Mouse (Mus musculus) left cerebral cortex, adult 8-10 months (tissue): ENCODE results near the gene Galnt2. TPM values are rescaled to one million over a fixed set of nuclear protein-coding genes. Genes with fewer than 3 reads are reported as not detected.

Experiments
- DNase-seq, 2 experiments: peaks; one replicate each; pipeline ENCODE4 v3.0.0; 2022; ENCODE audit warnings: low spot score in 2 of 2
- total RNA-seq, 4 experiments: library from RNA; stranded (reverse); gene quantifications; 2 replicates each; pipeline ENCODE4 v1.2.4; 2022

The Galnt2 gene
- total RNA-seq, 4 experiments from 2014 or later, result 34.5 to 49.5 (median 39.8) TPM

DNA sequence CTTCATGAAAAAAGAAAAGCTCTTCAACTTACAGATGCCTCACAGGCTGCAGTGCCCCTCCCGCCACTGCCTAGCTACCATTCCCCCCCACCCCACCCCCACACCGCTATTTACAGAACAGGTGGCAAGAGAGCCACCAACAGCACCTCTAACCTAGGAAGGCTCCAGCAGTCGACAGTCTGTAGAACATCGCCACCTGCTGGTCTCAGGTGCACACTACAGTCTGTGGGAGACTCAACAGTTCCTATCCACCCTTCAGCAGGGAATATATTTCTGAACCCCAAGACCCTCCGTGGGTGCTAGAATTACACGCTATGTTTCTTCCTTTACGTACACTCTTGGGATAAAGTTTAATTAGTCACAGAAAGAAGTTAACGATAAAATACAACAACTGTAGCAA, 137.0 kb downstream of the Galnt2 start:
- no peak for DNase-seq

GRCm38 (mm10) chr8:124370422-124371183, 139.4 kb downstream of the Galnt2 start:
- no peak for DNase-seq

DNA sequence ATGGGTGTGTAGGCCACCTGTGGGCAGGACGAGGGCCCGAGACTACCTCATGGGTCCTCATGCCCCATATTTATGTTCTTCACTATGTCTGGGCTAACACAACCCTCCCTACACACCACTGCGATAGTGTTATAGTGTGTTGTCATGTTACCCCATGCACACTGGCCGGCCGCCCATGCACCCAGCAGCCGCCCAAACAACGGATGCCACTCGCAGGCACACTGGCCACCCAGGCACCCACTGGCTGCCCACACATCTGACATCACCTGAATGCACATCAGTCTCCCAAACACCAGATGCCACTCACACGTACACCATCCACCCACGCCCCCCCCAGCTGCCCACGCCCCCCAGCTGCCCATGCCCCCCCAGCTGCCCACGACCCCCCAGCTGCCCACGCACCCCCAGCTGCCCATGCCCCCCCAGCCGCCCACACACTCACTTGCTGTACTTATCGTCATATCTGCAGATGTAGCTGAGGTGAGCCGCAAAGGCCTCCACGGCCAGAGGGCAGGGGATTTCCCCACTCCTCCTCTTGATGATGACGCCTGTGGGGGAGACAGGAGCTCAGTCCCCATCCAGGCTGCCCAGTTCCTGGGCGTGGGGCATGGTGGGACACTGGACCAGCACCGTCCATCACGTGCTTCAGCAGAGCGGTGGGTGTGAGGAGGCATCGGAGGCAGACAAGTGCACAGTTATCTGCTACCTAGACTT, 140.4 kb downstream of the Galnt2 start:
- peak in 1 of 2 experiments; percentile 64 for DNase-seq

DNA sequence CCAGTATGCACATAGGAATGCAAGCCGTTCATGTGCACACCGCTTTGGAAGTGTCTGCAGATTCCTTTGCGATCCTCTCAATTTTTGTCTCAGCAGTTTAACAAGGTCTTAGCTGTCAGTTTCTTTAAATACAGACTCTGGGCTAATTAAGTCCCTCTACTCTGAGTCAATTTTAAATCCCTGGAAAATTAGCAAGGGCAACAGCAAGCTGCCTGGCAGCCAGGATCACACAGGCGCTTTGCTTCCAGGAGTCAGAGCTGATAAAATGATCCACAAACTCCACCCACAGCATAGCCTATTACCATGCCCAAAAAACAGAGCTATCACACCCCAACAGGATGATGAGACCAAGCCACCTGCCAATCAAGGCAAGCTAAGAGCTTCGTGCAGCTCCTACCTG, 142.6 kb downstream of the Galnt2 start:
- DNase-seq, result peak in 1 of 2 experiments; percentile 31

GRCm38 (mm10) chr8:124375168-124375567, 144.0 kb downstream of the Galnt2 start:
- peak in 1 of 2 experiments; percentile 47 for DNase-seq

DNA sequence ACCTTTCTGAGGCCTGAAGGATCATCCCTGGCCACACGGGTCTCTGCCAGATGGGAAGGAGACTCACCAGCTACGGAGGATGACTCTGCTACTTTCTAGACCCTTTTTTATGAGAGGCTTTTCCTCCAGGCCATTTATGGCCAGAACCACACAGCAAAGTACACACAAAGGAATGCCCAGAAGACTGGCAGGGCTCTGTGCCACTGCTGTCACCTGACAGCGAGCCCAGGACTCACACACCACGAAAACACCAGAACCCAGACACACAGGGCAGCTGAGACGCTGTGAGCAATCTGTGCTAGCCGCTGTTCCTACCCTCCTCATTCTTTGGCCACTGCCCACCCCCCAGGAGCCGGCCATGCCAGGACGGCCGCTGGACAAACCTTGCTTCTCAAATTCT, 144.5 kb downstream of the Galnt2 start:
- no peak for DNase-seq

- DNase-seq, result no peak
Observed at GRCm38 (mm10) chr8:124376406-124376805, 145.2 kb downstream of the Galnt2 start.

GRCm38 (mm10) chr8:124379289-124379688, 148.1 kb downstream of the Galnt2 start:
- no peak for DNase-seq

DNA sequence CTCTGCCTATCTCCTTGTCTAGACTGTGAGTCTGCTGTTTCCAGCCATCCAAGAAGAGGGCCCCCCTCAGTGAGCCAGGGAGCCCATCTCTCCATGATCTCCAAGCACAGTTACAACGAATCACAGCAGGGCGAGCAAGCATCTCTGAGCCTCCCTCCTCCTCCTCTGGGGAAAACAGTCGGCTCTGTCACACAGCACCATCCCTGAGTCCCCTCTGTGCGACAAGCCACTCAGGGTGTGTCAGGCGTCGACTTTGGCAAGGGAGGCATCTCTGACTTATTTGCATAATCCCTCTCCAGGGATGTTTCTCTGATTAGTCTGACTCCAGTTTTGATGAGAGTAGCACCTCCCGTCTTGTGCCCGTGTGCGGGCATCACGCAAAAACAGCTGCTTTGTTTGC, 151.0 kb downstream of the Galnt2 start:
- peak in 1 of 2 experiments; percentile 22 for DNase-seq

GRCm38 (mm10) chr8:124384336-124384735, 153.1 kb downstream of the Galnt2 start:
- DNase-seq, result peak in 1 of 2 experiments; percentile 55

- DNase-seq, result peak in 1 of 2 experiments; percentile 88
Observed at GRCm38 (mm10) chr8:124386225-124386899, 155.2 kb downstream of the Galnt2 start.

GRCm38 (mm10) chr8:124389495-124389894, 158.3 kb downstream of the Galnt2 start:
- peak in 1 of 2 experiments; percentile 89 for DNase-seq

GRCm38 (mm10) chr8:124391191-124391590, 160.0 kb downstream of the Galnt2 start:
- DNase-seq, result no peak

- no peak for DNase-seq
Observed at GRCm38 (mm10) chr8:124392271-124393012, 161.3 kb downstream of the Galnt2 start.

DNA sequence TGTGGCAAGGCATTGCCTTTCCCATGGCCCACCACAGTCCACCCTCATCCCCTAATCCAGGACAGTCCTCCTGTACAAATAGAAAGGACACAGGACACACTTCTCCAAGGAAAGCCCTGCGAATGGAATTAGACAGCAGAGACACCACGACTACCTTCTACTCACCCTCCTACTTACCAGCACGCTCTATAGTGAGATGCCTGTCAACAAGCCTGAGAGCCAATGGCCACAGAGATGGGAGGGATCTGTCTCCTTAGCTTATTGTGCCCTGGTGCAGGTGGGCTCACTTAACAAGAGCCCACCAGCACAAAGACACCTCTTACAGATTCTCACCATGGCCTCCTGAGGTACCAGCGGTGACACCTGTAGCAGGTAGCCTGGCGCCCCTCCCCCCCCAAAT, 161.8 kb downstream of the Galnt2 start:
- no peak for DNase-seq

DNA sequence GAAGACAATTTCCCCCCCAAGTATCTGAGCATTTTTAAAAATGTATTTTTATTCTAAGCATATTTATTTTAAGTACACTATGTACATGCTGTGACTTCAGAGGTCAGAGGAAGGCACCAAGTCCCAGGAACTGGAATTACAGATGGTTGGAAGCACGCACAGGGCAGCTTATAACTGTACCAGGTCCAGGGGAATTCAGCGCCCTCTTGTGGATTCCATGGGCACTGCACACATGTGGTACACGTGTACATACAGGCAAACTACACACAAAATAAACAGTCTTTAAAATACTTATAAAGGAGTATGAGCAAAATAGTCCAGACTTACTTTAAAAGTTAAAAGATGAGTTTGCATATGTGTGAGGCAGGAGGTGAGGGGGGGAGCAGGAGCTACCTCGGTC, 162.7 kb downstream of the Galnt2 start:
- no peak for DNase-seq

DNA sequence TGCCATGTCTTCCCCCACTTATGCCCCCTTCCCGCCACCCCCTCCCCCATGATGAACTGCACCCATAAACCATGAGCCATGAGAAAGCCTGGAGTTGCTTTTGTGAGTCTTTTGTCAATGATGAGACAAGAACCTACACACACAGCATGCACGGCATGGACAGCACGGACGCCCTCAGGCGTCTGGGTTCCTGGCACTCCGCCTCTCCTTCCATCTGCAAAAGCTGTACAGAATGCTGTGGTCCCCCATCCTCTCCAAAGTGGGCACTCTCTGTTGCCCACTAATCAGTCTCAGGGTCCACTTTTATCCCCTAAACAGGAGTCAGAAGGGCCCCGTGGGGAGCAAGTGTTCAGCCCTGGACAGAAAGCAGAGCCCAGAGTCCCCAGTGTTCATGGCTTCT, 163.8 kb downstream of the Galnt2 start:
- no peak for DNase-seq
